Mouse (Mus musculus): ENCODE measurements around the gene Shroom1.

Gene Shroom1

GRCm38 (mm10) chr11:53478383-53479170 lies 21.6 kb downstream of the Shroom1 start:
- intact Hi-C loops (cut with DNase I), result loop anchor here (10.0 kb wide), 1 partner anchor 256 kb away; no protein-coding TSS in a partner anchor

GRCm38 (mm10) chr11:53479171-53479782 lies 22.3 kb downstream of the Shroom1 start:
- intact Hi-C loops (cut with DNase I), result loop anchor here (10.0 kb wide), 1 partner anchor 256 kb away; no protein-coding TSS in a partner anchor

GRCm38 (mm10) chr11:53479783-53480301 lies 22.8 kb downstream of the Shroom1 start, which contains the start of the genes Gm9945 and Sowaha:
Gene Gm9945, plus strand, starts transcription at chr11:53480166.
Gene Sowaha, minus strand, starts transcription at chr11:53480274.
- intact Hi-C loops (cut with DNase I), result loop anchor here (10.0 kb wide), 1 partner anchor 255 kb away; no protein-coding TSS in a partner anchor

GRCm38 (mm10) chr11:53481088-53481730 lies 24.2 kb downstream of the Shroom1 start:
- intact Hi-C loops (cut with DNase I), result no loop called here

GRCm38 (mm10) chr11:53483159-53483891 lies 26.3 kb downstream of the Shroom1 start:
- intact Hi-C loops (cut with DNase I), result no loop called here

- intact Hi-C loops (cut with DNase I), result no loop called here
These were observed 28.7 kb downstream of the Shroom1 start for GRCm38 (mm10) chr11:53485719-53486118.

GRCm38 (mm10) chr11:53486351-53486750 lies 29.3 kb downstream of the Shroom1 start:
- intact Hi-C loops (cut with DNase I), result no loop called here

- intact Hi-C loops (cut with DNase I), result no loop called here
These were observed 30.0 kb downstream of the Shroom1 start for GRCm38 (mm10) chr11:53486822-53487594.

GRCm38 (mm10) chr11:53489007-53489406 lies 32.0 kb downstream of the Shroom1 start:
- intact Hi-C loops (cut with DNase I), result no loop called here

GRCm38 (mm10) chr11:53489421-53489820 lies 32.4 kb downstream of the Shroom1 start:
- intact Hi-C loops (cut with DNase I), result no loop called here

- intact Hi-C loops (cut with DNase I), result no loop called here
These were observed 35.0 kb downstream of the Shroom1 start for GRCm38 (mm10) chr11:53491954-53492401.

- intact Hi-C loops (cut with DNase I), result no loop called here
These were observed 36.4 kb downstream of the Shroom1 start for GRCm38 (mm10) chr11:53493243-53493955.

GRCm38 (mm10) chr11:53495417-53495816 lies 38.4 kb downstream of the Shroom1 start:
- intact Hi-C loops (cut with DNase I), result no loop called here

GRCm38 (mm10) chr11:53496946-53497345 lies 39.9 kb downstream of the Shroom1 start:
- intact Hi-C loops (cut with DNase I), result no loop called here

GRCm38 (mm10) chr11:53500569-53500968 lies 43.6 kb downstream of the Shroom1 start:
- intact Hi-C loops (cut with DNase I), result no loop called here

- intact Hi-C loops (cut with DNase I), result no loop called here
These were observed 45.2 kb downstream of the Shroom1 start for GRCm38 (mm10) chr11:53502039-53502765.

GRCm38 (mm10) chr11:53503738-53504137 lies 46.7 kb downstream of the Shroom1 start:
- intact Hi-C loops (cut with DNase I), result no loop called here

GRCm38 (mm10) chr11:53504376-53504775 lies 47.4 kb downstream of the Shroom1 start:
- intact Hi-C loops (cut with DNase I), result no loop called here
